Mouse (Mus musculus): Measurements from ENCODE around the gene Pik3r2.

The Pik3r2 gene

DNA sequence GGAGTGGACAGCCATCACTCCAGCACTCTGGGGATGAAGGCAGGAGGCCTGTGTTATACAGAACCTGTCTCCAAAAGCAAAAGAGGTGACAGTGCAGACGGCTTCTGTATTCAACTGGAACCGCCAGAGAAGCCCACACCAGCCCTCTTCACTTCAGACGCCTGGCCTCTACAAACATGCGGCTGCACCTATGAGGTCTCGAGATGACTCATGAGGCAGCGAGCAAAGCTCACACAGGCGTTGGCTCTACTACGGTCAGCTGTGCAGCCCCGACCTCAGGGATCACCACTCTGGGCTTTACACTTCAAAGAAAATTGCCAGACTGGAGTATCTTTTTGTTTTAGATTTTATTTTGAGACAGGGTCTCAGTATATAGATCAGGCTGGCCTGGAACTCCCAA lies 3.6 kb downstream of the Pik3r2 start:
- no peak for DNase-seq (ENCODE audit: low spot score)

DNA sequence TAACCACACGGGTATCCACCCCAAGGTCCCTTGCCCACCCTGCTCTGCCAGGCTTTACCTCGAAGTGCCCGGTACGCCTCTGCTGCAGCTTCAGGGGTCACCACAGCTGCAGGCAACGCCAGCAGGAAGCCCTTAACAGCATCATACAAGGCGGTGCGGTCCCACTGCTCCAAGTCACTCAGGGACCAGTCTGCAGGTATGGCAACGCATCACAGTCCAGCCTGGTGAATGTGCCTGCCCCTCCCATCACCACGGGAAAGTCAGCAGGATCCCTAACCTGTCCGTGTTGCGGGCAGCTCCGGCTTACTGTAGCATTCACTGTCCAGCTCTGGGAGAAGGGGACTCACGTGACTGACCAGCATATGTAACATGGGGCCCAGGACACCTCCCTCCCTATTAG lies 4.4 kb downstream of the Pik3r2 start:
- DNase-seq (ENCODE audit: low spot score): no peak

DNA sequence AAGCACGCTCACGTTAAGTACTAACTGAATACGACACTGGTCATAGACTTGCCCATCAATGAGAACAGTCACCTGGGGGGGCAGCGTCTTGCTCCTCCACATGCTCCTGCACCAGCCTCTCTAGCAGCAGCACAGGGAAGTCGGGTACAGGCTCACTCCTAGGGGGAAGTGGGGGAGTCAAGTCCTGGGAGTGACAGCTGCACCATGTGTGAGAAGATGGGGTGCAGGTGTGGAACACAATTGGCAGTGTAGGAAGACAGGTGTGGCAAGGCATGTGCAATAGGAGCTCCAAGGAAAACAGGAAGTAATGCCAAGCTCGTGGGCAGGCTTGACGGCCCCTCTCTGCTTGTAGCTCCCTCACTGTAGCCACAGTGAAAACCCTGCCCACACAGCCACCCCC lies 5.3 kb downstream of the Pik3r2 start:
- no peak for DNase-seq (ENCODE audit: low spot score)

DNA sequence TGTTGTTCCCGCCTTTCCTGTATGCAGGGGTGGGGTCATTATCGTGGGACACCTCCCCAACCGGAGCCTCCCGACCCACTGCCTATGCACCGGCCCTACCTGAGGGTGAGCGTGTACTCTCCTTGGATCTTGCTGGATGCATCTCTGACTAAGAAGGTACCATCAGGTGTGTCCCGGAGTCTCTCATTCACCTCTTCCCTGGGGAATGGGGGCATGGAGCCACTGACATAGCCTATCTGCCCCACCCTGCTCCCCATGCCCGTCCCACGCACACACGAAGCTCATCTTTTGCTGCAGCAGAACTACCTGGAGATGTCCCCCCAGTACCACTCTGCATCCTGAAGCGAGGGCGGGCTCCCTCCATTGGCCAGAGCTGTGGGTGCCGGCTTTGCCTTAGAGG lies 5.8 kb downstream of the Pik3r2 start:
- DNase-seq (ENCODE audit: low spot score): no peak

DNA sequence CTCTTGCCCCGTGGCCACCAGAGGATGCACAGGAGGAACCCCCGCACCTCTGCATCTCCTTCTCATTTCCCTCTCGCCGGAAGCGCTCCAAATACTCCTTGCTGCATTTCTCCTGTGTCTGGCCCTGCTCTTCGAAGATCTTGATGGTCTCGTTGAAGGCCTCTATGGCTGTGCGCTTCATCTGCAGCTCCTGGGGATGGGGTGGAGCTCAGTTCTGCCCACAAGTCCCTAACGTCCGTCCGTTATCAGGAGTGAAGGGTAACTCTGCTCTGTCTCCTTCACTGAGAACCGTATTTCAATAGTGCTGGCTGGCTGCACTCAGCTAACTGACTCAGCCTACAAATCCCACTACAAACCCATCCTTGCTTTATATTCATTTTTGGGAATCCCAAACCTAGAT lies 6.7 kb downstream of the Pik3r2 start:
- DNase-seq (ENCODE audit: low spot score): no peak

DNA sequence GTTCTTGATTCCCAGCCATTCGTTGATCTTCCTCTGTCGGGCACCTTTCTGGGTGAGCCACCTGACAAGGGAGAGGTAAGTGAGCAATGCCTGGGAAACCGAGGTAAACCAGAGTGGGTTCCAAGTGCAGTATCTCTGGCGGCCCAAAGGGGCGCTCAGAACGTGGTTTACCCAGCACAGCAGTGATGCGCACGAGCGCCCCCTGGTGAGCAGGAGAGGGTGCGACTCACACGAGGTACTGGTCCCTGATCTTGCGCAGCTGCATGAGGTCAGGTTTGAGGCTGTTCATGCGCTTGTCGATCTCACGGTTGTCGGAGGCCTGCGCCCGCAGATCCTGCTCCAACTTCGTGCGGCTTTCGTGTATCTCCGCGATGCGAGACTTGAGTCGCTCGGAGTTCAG lies 7.2 kb downstream of the Pik3r2 start:
- DNase-seq (ENCODE audit: low spot score): peak; percentile 96

DNA sequence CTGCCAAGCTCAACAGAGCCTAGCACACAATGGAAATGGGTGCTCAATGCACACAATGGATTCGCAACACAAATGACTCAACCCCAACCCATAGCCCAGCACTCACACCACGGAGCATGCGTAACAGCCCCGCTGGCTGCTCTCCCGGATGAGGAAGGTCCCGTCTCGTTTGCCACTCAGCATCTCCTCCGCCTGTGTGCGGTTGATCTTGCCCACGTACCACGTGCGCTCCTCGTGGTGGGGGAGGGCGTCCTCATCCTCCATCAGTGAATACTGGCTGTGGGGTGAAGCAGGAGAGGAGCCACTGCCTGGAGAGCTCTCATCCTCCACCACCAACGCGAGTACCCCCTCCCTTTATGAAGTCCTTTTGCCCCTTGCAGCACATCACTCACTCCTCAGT lies 7.6 kb downstream of the Pik3r2 start:
- no peak for DNase-seq (ENCODE audit: low spot score)

DNA sequence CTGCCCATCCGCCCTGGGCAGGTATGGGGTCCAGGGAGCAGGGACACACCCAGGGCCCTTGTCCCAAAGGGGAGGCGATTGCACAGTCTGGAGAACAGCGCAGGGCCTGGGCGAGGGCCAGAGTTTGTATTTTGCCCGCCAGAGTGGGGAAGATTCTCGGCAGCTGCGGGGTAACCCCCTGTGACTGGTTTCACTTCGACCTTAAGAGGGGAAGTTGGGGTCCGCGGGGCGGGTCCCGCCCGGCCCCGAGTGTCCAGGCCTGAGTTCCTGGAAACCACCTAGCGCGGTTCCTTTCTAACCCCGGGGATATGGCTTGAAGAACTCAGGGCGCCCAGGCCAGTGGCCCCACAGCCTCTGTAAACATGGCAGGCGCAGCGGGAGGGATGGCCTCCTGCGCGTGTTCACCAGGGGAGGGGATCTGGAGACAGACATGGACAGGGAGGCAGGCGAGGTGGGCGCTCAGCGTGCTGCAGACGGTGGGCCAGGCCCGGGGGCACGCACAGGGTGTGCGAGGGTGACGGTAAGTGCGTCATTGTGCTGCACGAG lies 8.2 kb downstream of the Pik3r2 start:
- no peak for DNase-seq (ENCODE audit: low spot score)

DNA sequence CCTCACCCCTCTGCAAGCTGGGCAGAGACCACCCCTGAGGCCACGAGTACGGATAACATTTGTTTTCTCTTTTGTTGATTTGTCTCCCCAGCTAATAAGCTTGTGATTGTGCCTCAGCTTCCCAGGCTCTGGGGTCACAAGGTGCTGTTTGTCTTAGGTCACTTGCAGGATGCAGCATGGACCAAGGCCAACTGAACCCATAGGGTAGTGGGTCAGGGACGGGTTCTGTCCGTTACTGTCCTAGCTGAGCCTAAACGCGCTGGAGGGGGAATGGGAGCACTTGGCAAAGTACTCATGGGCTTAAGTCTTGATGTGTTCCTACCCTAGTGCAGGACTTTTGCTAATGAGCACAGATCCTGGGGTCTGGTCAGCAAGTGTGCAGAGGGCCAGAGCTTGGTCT lies 9.0 kb downstream of the Pik3r2 start:
- no peak for DNase-seq (ENCODE audit: low spot score)

DNA sequence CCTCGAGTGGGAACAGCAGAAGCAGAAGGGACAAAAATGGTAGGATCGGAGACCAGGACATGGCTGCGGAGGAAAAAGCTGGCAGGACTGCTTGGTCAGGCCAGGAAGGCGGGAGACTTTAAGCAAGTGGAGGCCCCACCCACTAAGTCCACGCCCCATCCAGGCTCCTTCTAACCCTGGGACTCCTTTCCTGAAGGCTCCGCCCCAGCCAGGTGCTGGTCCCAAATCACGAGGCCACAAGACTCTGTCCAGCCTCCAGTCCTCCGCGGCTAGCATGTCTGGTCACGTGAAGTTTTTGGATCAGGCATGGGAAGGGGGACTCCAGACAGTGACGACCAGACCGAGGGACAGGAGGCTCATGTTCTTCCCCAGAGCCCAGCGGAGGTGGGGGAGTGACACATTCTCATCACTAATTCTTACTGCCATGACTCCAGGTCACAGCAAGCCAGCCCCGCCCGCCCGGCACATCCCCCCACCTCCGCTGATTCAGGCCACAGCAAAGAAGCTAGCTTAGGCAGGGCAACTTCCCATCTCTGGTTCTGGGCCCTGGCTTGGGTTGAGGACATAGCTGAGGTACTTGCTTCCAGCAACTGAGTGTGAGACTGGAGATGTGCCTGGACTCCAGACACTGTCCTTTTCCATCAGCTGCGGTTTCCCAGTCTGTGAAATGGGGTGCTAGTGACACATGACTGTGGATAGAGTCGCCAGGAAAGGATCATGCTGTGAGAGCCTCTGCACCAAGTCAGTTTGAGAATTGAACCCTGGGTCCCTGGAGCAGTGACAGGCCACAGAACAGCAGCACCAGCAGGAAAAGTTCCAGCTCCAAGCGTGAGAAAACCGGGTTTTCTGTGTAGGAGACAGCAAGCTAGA lies 9.7 kb downstream of the Pik3r2 start:
- no peak for DNase-seq (ENCODE audit: low spot score)

DNA sequence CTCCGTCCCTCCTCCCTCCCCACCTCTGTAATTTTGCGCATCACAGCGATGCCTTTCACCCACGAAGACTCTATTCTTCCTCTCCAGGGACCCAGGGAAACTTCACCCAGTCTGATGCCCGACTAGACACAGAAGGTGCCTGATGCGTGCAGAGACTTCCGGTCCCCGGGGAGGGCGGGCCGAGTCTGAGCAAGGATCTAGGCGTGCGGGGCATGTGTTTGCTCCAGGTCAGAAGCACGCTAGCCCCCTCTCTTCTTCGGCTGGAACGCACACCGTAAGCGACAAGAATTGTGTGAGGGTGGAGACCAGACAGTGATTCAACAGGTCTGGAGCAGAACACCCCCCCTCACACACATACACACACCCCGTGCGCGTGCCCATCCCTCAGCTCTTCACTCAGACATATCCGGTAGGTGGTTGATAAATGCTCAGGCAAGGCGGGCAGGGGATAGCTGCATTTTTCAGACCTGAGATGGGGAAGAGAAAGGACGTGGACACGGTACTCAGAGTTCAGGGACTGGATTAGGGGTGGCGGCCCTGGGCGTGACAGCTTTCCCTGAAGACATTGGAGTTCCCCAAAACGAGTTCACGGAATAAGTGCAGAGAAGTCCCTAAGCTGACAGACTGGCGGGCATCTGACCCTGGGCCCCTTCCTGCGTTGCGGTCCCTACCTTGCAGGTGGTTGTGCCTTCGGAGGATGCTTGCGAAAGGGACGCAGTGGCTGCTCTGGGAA lies 10.5 kb downstream of the Pik3r2 start:
- no peak for DNase-seq (ENCODE audit: low spot score)

DNA sequence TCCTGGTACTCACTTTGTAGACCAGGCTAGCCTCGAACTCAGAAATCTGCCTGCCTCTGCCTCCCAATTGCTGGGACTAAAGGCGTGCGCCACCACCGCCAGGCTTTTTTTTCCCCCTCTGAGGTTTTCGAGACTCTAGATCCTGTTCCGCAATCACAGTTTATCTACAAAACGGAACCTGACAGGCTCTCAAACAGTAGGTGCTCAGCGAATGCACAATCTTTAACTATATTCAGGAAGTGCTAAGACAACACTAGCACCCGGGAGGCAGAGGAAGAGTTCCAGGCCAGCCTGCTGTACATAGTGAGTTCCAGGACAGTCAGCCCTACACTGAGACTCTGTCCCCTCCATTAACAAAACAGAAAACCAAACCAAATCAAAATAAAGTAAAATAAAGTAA lies 11.2 kb downstream of the Pik3r2 start:
- no peak for DNase-seq (ENCODE audit: low spot score)

DNA sequence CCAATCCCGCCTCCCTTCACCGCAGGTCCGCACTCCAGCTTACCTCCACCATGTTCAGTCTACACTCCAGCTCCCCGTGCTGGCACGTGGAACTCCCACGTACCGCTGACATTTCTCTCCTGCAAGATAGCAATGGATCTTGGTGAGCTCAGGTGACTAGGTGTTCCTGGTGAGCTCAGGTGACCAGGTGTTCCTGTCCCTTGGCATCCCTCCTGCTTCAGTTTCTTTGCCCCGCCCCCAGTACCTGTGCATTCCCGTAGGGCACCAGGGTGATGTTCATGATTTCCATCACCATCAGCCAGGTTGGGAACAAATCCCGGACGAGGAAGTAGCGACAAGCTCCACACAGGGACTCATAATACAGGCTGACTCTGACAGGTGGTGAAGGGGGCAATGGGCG lies 11.8 kb downstream of the Pik3r2 start:
- DNase-seq (ENCODE audit: low spot score): no peak

DNA sequence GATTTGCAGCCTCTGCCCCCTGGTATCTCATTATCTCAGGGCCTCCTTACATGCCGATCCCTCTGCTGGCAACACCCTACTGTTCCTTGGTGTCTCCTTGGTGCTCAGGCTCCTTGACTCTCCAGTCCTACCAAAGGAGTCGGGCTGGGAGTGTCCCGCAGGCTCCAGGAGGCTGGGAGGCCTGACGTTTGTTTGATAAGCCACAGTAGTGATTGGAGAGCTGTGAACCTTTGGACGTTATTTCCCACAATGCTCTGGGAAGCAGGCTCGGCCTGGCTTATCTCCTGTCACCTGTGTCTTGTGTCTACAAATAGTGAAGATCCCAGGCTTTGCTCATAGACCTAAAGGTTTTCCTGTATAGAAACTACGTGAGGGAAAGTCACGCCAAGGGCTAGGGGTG lies 12.5 kb downstream of the Pik3r2 start:
- no peak for DNase-seq (ENCODE audit: low spot score)

DNA sequence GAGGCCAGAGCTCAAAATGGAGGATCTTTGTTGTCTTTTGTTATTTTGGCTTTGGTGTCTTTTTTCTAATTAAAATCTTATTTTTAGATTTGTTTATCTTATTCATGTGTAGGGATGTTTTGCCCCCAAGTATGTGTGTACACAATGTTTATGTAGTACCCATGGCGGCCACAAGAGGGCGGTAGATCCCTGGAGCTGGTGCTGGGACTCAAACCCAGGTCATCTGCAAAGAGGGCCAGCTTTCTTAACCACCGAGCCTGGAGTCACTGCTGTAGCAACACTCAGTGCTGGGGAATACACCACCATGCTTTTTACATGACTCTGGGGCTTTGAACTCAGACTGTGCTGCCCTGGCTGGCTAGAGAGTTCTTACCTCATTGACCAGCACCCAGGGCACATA lies 13.2 kb downstream of the Pik3r2 start:
- DNase-seq (ENCODE audit: low spot score): no peak

DNA sequence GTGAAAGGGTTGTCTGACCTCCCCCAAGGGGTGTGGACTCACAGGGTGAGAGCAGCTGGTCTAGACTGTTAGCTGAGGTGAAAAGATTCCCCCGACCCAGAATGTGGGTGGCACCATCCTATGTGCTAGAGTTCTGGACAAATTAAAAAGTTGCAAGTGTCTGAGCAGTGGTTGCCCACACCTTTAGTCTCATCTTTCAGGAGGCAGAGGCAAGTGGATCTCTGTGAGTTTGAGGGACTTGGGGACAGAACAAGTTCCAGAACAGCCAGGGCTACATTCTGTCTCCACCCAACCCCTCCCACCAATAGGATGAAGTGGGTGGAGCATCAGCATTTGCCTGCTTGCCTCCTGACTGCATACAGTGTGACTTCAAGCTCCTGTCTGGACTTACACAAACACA lies 14.4 kb downstream of the Pik3r2 start:
- DNase-seq (ENCODE audit: low spot score): no peak

DNA sequence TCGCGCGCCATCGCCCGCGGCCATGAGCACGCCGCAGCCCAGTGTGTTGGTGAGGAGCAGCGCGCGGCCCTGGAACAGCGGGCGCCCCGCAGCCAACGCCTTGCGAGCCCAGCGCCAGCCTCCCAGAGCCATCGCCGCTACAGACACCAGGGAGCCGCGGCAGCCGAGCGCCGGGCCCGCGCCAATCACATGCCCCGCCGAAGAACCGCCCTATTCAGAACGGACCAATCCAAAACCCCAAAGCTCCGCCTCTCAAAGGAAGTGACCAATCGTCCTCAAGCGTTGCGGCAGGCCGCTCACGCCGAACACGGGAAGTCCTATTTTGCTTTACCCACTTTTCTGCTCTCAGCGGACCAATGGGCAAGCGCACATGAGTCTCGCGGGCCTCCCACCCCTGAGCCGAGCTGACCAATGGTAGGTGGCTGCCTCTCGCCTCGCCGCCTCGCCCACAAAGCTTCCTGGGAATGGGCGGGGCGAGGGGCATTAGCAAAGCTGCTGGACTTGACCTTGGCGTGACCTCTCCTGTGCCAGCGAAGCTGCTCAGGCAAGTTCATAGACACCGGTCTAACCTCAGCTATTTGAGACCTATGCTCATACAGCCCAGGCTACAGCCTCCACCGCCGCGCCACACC lies 15.6 kb downstream of the Pik3r2 start, which contains the start of gene Mpv17l2:
Mpv17l2 (minus strand) TSS at position 172 of the 632 bp plus-strand sequence.
- DNase-seq (ENCODE audit: low spot score): peak; percentile 87

DNA sequence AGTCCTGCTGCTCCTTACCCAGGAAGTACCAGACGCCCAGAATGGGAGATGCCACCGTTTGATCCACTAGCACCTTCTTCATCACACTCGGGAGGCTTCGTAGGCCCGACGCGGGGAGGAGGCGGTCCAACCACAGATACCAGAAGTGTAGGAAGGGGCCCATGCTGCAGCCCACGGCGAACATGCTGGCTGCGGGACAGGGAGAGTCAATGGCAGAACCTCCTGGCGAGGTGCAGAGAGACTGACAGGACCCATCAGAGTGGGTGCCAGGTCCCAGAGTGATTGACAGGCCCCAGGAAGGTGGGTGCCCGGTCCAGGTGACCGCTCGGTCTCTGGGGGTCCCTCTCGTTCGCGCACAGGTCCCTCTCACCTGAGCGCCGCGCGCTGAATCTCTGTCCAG lies 16.2 kb downstream of the Pik3r2 start:
- no peak for DNase-seq (ENCODE audit: low spot score)

DNA sequence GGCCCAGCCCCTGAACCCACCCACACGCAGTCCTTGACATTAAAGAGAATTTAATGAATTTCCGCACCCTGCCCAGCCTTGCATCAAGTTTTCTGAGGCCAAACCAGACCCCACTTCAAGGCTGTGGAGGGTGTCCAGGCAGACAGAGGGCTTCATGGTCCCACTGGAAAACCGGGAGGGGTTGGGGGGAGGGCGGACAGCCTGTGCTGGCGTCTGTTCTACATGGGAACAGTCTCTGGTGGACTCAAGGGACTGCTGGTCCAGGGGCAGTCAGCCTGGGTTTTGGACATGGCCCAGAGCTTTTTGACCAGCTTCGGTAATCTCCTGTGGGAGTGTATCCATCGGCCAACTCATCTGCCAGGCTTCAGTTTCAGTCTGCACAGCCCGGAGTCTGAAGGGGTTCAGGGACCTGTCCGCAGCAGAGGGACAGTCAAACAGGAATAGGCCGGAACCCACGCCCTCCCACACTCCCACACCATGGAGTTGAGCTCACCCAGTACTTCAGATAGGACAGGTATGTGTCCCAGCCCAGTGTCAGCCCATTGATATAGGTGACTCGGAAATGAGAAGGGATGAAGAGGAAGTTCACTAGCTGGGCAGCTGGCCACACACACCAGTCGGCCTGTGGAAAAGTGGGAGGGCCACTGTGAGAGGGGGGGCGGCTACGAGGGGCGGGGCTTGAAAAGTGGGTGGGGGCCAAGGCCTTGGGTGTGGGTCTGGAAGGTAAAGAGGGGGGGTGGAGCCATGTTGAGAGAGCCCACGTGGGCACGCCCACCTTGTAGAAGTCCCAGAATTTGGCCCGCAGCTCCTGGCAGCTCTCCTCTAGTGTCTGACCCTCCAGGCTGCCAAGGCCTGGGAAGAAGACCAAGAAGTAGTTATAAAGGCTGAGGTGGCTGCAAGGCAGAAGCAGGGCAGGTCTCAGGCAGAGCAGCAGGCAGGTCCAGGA lies 17.6 kb downstream of the Pik3r2 start:
- DNase-seq (ENCODE audit: low spot score): no peak

DNA sequence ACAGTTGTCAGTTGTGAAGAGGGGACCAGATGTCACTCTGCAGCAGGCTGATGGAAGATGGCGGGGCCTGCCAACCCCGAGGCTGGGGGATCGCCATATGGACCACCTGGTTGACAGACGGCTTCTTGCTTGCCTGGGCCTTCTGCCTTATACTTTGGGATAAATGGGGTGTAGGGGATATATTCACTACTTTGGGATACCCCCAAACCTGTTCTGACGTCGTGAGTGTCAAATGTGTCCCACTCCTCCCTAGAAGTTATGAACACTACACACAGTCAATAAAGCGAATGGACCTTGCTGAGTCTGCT lies 18.3 kb downstream of the Pik3r2 start:
- no peak for DNase-seq (ENCODE audit: low spot score)

DNA sequence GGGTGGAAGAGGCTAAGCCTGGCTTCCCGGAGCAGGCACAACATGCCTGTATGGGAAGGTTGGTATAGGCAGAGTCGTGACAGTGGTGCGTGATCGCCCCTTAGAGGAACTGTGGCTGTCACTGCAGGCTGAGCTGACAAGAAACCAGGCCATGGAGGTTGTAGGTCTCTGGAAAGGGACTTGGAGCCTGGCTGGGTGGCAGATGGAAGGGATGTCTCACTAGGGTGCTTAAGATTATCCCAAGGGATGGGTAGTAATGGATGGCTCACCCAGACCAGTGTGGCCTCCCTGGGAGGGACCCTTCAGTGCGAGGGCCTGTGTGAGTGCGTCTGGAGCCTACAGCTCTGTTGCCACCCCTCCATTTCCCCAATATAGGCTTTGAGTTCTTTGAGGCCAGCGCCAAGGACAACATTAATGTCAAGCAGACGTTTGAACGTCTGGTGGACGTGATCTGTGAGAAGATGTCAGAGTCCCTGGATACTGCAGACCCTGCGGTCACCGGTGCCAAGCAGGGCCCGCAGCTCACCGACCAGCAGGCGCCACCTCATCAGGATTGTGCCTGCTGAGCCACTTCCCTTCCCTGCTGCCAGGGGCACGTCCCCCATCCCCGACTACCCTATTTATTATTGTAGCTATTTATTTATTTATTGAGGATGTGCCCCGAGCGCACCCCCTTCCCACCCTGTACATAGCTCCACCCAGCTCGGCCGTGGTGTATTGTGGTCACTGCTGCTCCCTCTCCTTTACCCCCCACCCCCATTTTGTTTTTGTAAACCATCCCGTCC lies 18.8 kb downstream of the Pik3r2 start:
- no peak for DNase-seq (ENCODE audit: low spot score)

All from ovary, postnatal 14 days (tissue).